In genomic region chr4:56086306-56086705, GRCm38 (mm10) we compare ENCODE assay signal across 25 mouse cellular contexts.
"Had no signal": no experiment of that assay in that cellular context is flagged by ENCODE, and none has a peak within 500 bp of the region (broad histone marks: within the 10 kb centered on the region; RNA-seq: fewer than 3 reads in every experiment).

No protein-coding gene starts in this region.

- H3K4me1 ChIP-seq: heart, embryonic 10.5 days; kidney, embryonic 15.5 days; liver, embryonic 12.5 days had no signal

- H3K9ac ChIP-seq: heart, embryonic 12.5 days; hindbrain, embryonic 13.5 days; hindbrain, embryonic 15.5 days; kidney, embryonic 15.5 days; limb, embryonic 13.5 days; limb, embryonic 15.5 days; liver, embryonic 12.5 days; liver, embryonic 14.5 days had no signal

- H3K27me3 ChIP-seq: heart, embryonic 12.5 days; hindbrain, embryonic 13.5 days; hindbrain, embryonic 15.5 days; kidney, embryonic 15.5 days; limb, embryonic 13.5 days; limb, embryonic 15.5 days; liver, embryonic 12.5 days had no signal

- ATAC-seq: hindbrain, postnatal 0 days; intestine, embryonic 16.5 days; liver, embryonic 12.5 days had no signal

- DNase-seq: gastrocnemius, postnatal 14 days; gastrocnemius, postnatal 36 days; heart, adult 18-20 months; heart, postnatal 10 days; heart, postnatal 36 days; kidney, adult 11 months; kidney, adult 2 months; kidney, adult 9 months; kidney, postnatal 14 days; kidney, postnatal 36 days; layer of hippocampus, adult 9-11 months; layer of hippocampus, postnatal 36 days; left cerebral cortex, postnatal 4 days had no signal

- H3K27ac ChIP-seq: heart, embryonic 10.5 days; hindbrain, embryonic 13.5 days; hindbrain, embryonic 15.5 days; hindbrain, postnatal 0 days; kidney, embryonic 15.5 days; kidney, postnatal 0 days; limb, embryonic 13.5 days; limb, embryonic 15.5 days; liver, embryonic 12.5 days; liver, embryonic 14.5 days had no signal

- H3K9me3 ChIP-seq: heart, embryonic 10.5 days; heart, embryonic 12.5 days; hindbrain, embryonic 13.5 days; hindbrain, embryonic 15.5 days; kidney, embryonic 15.5 days; limb, embryonic 13.5 days; limb, embryonic 15.5 days; liver, embryonic 12.5 days had no signal

- H3K4me3 ChIP-seq: heart, embryonic 10.5 days; heart, embryonic 12.5 days; hindbrain, embryonic 13.5 days; hindbrain, embryonic 15.5 days; kidney, embryonic 15.5 days; limb, embryonic 13.5 days; limb, embryonic 15.5 days; liver, embryonic 12.5 days had no signal

- H3K36me3 ChIP-seq: heart, embryonic 10.5 days; heart, embryonic 12.5 days; hindbrain, embryonic 13.5 days; hindbrain, embryonic 15.5 days; kidney, embryonic 15.5 days; limb, embryonic 13.5 days; limb, embryonic 15.5 days; liver, embryonic 12.5 days had no signal

- H3K4me2 ChIP-seq: heart, embryonic 12.5 days; hindbrain, embryonic 13.5 days; hindbrain, embryonic 15.5 days; kidney, embryonic 15.5 days; limb, embryonic 13.5 days; limb, embryonic 15.5 days; liver, embryonic 12.5 days had no signal
